Comparison of ENCODE assay signal across 8 mouse cellular contexts in genomic region chr15:99456963-99457605, GRCm38 (mm10). TPM values are rescaled to one million over a fixed set of nuclear protein-coding genes. Genes with fewer than 3 reads are reported as not detected.
DNase-seq lines count a peak whose midpoint lies in the region; ATAC-seq and TF ChIP-seq lines count a peak whose summit lies in the region.

No protein-coding gene starts in this region.

- no peaks in the 10 kb centered on the region for H3K9me3 ChIP-seq in intestine, embryonic 16.5 days (ENCODE audit: control insufficient read depth, low read length)
- no peaks in the 10 kb centered on the region for H3K9me3 ChIP-seq in limb, embryonic 15.5 days
- H3K9me3 ChIP-seq in midbrain, embryonic 15.5 days = no peaks in the 10 kb centered on the region
- H3K9me3 ChIP-seq in stomach, embryonic 15.5 days = no peaks in the 10 kb centered on the region

- H3K9ac ChIP-seq in intestine, embryonic 16.5 days (ENCODE audit: low read depth, low read length) = peak overlapping the region; percentile 79
- peak overlapping the region; percentile 73 for H3K9ac ChIP-seq in limb, embryonic 15.5 days
- peak overlapping the region; percentile 82 for H3K9ac ChIP-seq in midbrain, embryonic 15.5 days
- H3K9ac ChIP-seq in stomach, embryonic 15.5 days = peak overlapping the region; percentile 63

- DNase-seq in left cerebral cortex, adult 18-20 months (ENCODE audit: low spot score in 2 of 2) = peak; percentile 34 to 53
- no peak for DNase-seq in left cerebral cortex, adult 11 months (ENCODE audit: low spot score)
- peak; percentile 57 to 62 for DNase-seq in gastrocnemius, postnatal 36 days

- TF ChIP-seq POLR2A in cortical plate, adult 2 months (IDR thresholded peaks at IDR 0.05; ENCODE audit: extremely low read depth, insufficient read depth, low read length) = no peak

- peak overlapping the region; percentile 96 for H3K4me3 ChIP-seq in cortical plate, adult 2 months (ENCODE audit: insufficient read depth, low read length)
- H3K4me3 ChIP-seq in intestine, embryonic 16.5 days (ENCODE audit: low read length) = peak overlapping the region; percentile 82
- peak overlapping the region; percentile 88 for H3K4me3 ChIP-seq in limb, embryonic 15.5 days
- peak overlapping the region; percentile 78 for H3K4me3 ChIP-seq in midbrain, embryonic 15.5 days
- H3K4me3 ChIP-seq in stomach, embryonic 15.5 days (replicated peaks) = peak overlapping the region; percentile 70

- peak overlapping the region; percentile 93 for H3K4me2 ChIP-seq in intestine, embryonic 16.5 days (ENCODE audit: low read depth, low read length)
- H3K4me2 ChIP-seq in limb, embryonic 15.5 days = peak overlapping the region; percentile 72
- peak overlapping the region; percentile 89 for H3K4me2 ChIP-seq in midbrain, embryonic 15.5 days
- H3K4me2 ChIP-seq in stomach, embryonic 15.5 days = peak overlapping the region; percentile 78

- no peaks in the 10 kb centered on the region for H3K27me3 ChIP-seq in intestine, embryonic 16.5 days (replicated peaks; ENCODE audit: control insufficient read depth, insufficient read depth, low read length)
- H3K27me3 ChIP-seq in limb, embryonic 15.5 days = no peaks in the 10 kb centered on the region
- no peaks in the 10 kb centered on the region for H3K27me3 ChIP-seq in midbrain, embryonic 15.5 days (replicated peaks)
- H3K27me3 ChIP-seq in stomach, embryonic 15.5 days (replicated peaks) = no peaks in the 10 kb centered on the region

- H3K27ac ChIP-seq in cortical plate, adult 2 months (ENCODE audit: insufficient read depth, low read length) = 0 out of 2 replicates have a peak overlapping the region, but pooled peaks have one; percentile 6
- H3K27ac ChIP-seq in intestine, embryonic 16.5 days (ENCODE audit: low read length) = peak overlapping the region; percentile 86
- peak overlapping the region; percentile 95 for H3K27ac ChIP-seq in limb, embryonic 15.5 days
- H3K27ac ChIP-seq in midbrain, embryonic 15.5 days = peak overlapping the region; percentile 85
- H3K27ac ChIP-seq in stomach, embryonic 15.5 days = peak overlapping the region; percentile 90

- peaks cover 5% of the 10 kb centered on the region; the same call in 1 of the 2 replicates for H3K4me1 ChIP-seq in cortical plate, adult 2 months (ENCODE audit: control insufficient read depth, insufficient read depth, low read length)
- peaks cover 20% of the 10 kb centered on the region for H3K4me1 ChIP-seq in intestine, embryonic 16.5 days (ENCODE audit: control insufficient read depth, insufficient read depth, low read length)
- H3K4me1 ChIP-seq in limb, embryonic 15.5 days = peaks cover 49% of the 10 kb centered on the region
- H3K4me1 ChIP-seq in midbrain, embryonic 15.5 days = peaks cover 36% of the 10 kb centered on the region
- peaks cover 21% of the 10 kb centered on the region for H3K4me1 ChIP-seq in stomach, embryonic 15.5 days

- peak; percentile 65 for ATAC-seq in intestine, embryonic 16.5 days
- ATAC-seq in limb, embryonic 15.5 days (ENCODE audit: insufficient number of reproducible peaks, low FRiP score, low TSS enrichment, low read depth) = peak; percentile 56
- peak; percentile 82 for ATAC-seq in midbrain, embryonic 15.5 days (replicated peaks)
- peak; percentile 56 for ATAC-seq in stomach, embryonic 15.5 days (ENCODE audit: insufficient read depth, low FRiP score, low read depth)

- 1% methylated on average over 42 of the region's 43 CpGs for WGBS in intestine, embryonic 16.5 days
- WGBS in limb, embryonic 15.5 days = under 1% methylated on average over 39 of the region's 43 CpGs
- WGBS in midbrain, embryonic 15.5 days = under 1% methylated on average over 43 of the region's 43 CpGs
- under 1% methylated on average over 39 of the region's 43 CpGs for WGBS in stomach, embryonic 15.5 days

- intact Hi-C loops in gastrocnemius, postnatal 36 days (cut with DNase I) = no loop called here

- no peaks in the 10 kb centered on the region for H3K36me3 ChIP-seq in intestine, embryonic 16.5 days (ENCODE audit: control insufficient read depth, insufficient read depth, low read length)
- peaks cover 12% of the 10 kb centered on the region for H3K36me3 ChIP-seq in limb, embryonic 15.5 days
- H3K36me3 ChIP-seq in midbrain, embryonic 15.5 days (replicated peaks) = no peaks in the 10 kb centered on the region
- no peaks in the 10 kb centered on the region for H3K36me3 ChIP-seq in stomach, embryonic 15.5 days

- TF ChIP-seq CTCF in cortical plate, adult 2 months (IDR thresholded peaks at IDR 0.05; ENCODE audit: extremely low read depth, insufficient read depth, low read length) = no peak

RNA-seq across cellular contexts. Expression of gene Nckap5l, which starts 0.5 kb away (rescaled TPM):
- total RNA-seq in left cerebral cortex, adult 18-20 months (2021) = 10 to 100 TPM; 17.0 to 19.0 TPM
- 11.9 TPM in 2 replicates for polyA plus RNA-seq in cortical plate, adult 2 months (2012; rRNA removed)
- 1 to 10 TPM; 3.6 to 4.0 TPM for total RNA-seq in gastrocnemius, postnatal 36 days (2021)
- 5.8 and 6.5 TPM in 2 replicates for polyA plus RNA-seq in intestine, embryonic 16.5 days (2015; fragmentation: Nextera tagmentation; extraction: Ambion mirVana)
- polyA plus RNA-seq in limb, embryonic 15.5 days (2015; fragmentation: Nextera tagmentation; extraction: Ambion mirVana) = 10.5 and 12.3 TPM in 2 replicates
- 13.4 and 15.6 TPM in 2 replicates for polyA plus RNA-seq in midbrain, embryonic 15.5 days (2015; fragmentation: Nextera tagmentation; extraction: Ambion mirVana)
- 4.8 and 6.8 TPM in 2 replicates for polyA plus RNA-seq in stomach, embryonic 15.5 days (2015; fragmentation: Nextera tagmentation; extraction: Ambion mirVana)

RNA-seq across cellular contexts. Expression of gene Bcdin3d, which starts 17.4 kb away (rescaled TPM):
- 1 to 10 TPM; 4.6 to 4.7 TPM for total RNA-seq in left cerebral cortex, adult 18-20 months (2021)
- 5.1 and 5.3 TPM in 2 replicates for polyA plus RNA-seq in cortical plate, adult 2 months (2012; rRNA removed)
- 1 to 10 TPM; 3.0 to 3.5 TPM for total RNA-seq in gastrocnemius, postnatal 36 days (2021)
- polyA plus RNA-seq in intestine, embryonic 16.5 days (2015; fragmentation: Nextera tagmentation; extraction: Ambion mirVana) = 14.3 and 16.2 TPM in 2 replicates
- polyA plus RNA-seq in limb, embryonic 15.5 days (2015; fragmentation: Nextera tagmentation; extraction: Ambion mirVana) = 12.7 and 15.1 TPM in 2 replicates
- 21.5 and 23.0 TPM in 2 replicates for polyA plus RNA-seq in midbrain, embryonic 15.5 days (2015; fragmentation: Nextera tagmentation; extraction: Ambion mirVana)
- 14.8 and 14.9 TPM in 2 replicates for polyA plus RNA-seq in stomach, embryonic 15.5 days (2015; fragmentation: Nextera tagmentation; extraction: Ambion mirVana)

Comparison
In these comparisons a context has a peak if more than half of its experiments do, and no peak if none do; other contexts are left out.
1. H3K27ac ChIP-seq: peak in every context shown above with its lines; median percentile 95 in limb, embryonic 15.5 days; 90 in stomach, embryonic 15.5 days; 86 in intestine, embryonic 16.5 days; 85 in midbrain, embryonic 15.5 days; 6 in cortical plate, adult 2 months.